Mouse (Mus musculus) large intestine, adult 2 months (tissue): ENCODE measurements around the gene Zfp663. TPM values are rescaled to one million over a fixed set of nuclear protein-coding genes. Genes with fewer than 3 reads are reported as not detected.

Source experiments
- polyA plus RNA-seq: library from polyadenylated mRNA; depleted of rRNA; stranded (reverse); fragments of >200 nt; gene quantifications from 2 replicates; pipeline ENCODE4 v1.2.3, GENCODE M21; 2012; rRNA removed

Zfp663 gene
- polyA plus RNA-seq, 1 experiment = not detected

Other genes starting within 250 kb of the Zfp663 start
- 0.11 and 0.12 TPM in 2 replicates for gene Cdh22, start 133.9 kb downstream of the Zfp663 start, polyA plus RNA-seq
- 67.5 and 156 TPM in 2 replicates for gene Slc35c2, start 80.9 kb downstream of the Zfp663 start, polyA plus RNA-seq
- 39.4 and 57.0 TPM in 2 replicates for gene Elmo2, start 42.2 kb downstream of the Zfp663 start, polyA plus RNA-seq
- gene Zfp334, start 19.5 kb upstream of the Zfp663 start, polyA plus RNA-seq = 0.45 and 0.62 TPM in 2 replicates
- gene Ocstamp, start 31.7 kb upstream of the Zfp663 start, polyA plus RNA-seq = 0.69 and 1.8 TPM in 2 replicates
- gene Slc13a3, start 104.5 kb upstream of the Zfp663 start, polyA plus RNA-seq = 0.05 and 0.12 TPM in 2 replicates
- gene Trp53rka, start 124.6 kb upstream of the Zfp663 start, polyA plus RNA-seq = 12.5 and 12.9 TPM in 2 replicates
- 4.8 and 7.0 TPM in 2 replicates for gene Slc2a10, start 135.1 kb upstream of the Zfp663 start, polyA plus RNA-seq
- gene Eya2, start 226.3 kb upstream of the Zfp663 start, polyA plus RNA-seq = 1.1 and 1.5 TPM in 2 replicates